Mouse (Mus musculus) layer of hippocampus, adult 18-20 months (tissue): ENCODE data around the gene Fcer1a. TPM values are rescaled to one million over a fixed set of nuclear protein-coding genes. Genes with fewer than 3 reads are reported as not detected.
"Not testable (repeated sequence)": the region's sequence is repeated elsewhere in the genome, so short reads cannot be mapped to it uniquely, and the experiment has no call there.

Experiments
- DNase-seq, 2 experiments: peaks; one replicate each; pipeline ENCODE4 v3.0.0; 2022; ENCODE audit warnings: low spot score in 2 of 2
- long read RNA-seq: library from polyadenylated mRNA; stranded (forward); transcript quantifications from one replicate; pipeline ENCODE4 v2.0.0, GENCODE M21; 2021
- total RNA-seq, 2 experiments: library from RNA; stranded (reverse); gene quantifications; 2 replicates each; pipeline ENCODE4 v1.2.3; 2021

Gene Fcer1a
- total RNA-seq: not detected
- long read RNA-seq: 0 reads

DNA sequence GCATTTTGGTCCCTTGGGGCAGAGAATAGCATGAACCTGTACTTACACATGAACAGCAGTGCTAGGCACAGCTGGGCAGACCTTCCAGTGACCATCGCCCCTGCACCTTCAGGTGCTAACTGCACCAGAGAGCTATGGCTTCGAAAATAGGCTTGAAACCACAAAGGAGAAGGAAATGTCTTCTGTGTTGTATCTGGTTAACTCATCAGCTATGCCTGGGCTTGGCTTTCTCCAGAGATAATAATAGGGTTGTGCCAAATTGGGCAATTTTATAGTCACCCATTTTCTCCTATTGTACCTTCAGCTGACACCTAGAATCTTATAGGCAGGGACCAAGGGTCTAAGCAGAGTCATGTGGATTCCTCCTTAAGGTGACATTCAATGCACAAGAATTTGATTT is at the start of gene Fcer1a:
TSS of gene Fcer1a (minus strand) at position 134 of the 400 bp plus-strand sequence.
- DNase-seq: no peak

GRCm38 (mm10) chr1:173265701-173266100 is 38.7 kb upstream of the Fcer1a start, which contains the start of gene Olfr418:
Olfr418 (plus strand) TSS chr1:173266001.
- no peak for DNase-seq

GRCm38 (mm10) chr1:173249888-173250287 is 22.9 kb upstream of the Fcer1a start:
- no peak for DNase-seq

DNA sequence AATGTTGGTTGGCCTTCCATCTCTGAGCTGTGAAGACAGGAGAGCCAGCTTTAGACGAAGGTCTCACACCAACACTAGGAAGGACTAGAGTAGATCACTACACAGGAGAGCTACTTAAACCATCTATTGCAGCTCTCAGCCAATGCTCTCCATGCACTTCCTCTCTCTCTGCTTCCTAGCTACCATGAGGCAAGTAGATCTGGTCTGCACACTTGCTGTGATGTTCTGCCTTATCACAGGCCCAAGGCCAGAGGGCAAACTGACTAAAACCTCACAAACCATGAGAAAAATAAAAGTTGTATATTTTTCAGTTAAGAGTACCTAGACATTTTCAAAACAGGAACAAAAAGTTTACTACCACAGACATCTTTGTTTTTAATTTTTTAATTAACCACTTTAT is 10.0 kb upstream of the Fcer1a start:
- not testable (repeated sequence) for DNase-seq

DNA sequence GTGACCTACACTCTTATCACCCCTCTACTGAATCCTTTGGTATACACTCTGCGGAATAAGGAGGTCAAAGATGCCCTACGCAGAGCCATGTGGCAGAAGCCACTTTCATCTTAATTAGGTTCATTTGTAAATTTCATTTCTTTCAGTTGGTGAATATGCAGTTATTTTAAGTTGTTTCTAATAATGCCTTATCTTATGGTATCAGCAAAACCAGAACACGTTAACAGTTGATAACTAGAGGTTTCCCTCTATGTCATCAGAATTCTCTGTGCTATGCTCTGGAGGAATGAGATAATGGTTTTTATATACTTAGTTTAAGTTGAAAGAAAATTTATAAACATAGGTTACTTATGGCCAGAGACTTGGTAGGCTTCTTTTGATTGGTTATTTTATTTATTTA is 10.5 kb downstream of the Fcer1a start:
- no peak for DNase-seq

DNA sequence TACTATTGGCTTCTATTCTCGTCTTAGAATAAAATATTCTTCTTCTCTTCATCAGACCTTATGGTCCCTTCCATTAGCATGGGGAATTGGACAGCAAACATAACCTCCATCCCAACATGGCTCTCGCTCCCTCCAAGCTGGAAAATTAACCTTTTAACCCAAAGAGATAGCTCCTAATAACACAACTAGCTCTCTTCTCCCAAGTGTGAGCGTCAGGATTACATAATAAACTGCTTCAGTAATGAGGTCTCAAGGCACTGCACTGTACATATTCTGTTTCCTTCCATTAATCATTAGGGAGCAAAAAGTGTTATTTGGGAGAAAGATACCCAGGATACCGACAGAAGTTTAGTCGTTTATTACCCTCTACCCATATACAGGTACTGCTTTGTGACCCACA is 14.9 kb downstream of the Fcer1a start, which contains the start of gene Olfr1404:
TSS of gene Olfr1404 (plus strand) at position 301 of the 400 bp plus-strand sequence.
- no peak for DNase-seq

GRCm38 (mm10) chr1:173197508-173197907 is 29.5 kb downstream of the Fcer1a start, which contains the start of gene Olfr218:
Olfr218 (plus strand) TSS chr1:173197808.
- no peak for DNase-seq

DNA sequence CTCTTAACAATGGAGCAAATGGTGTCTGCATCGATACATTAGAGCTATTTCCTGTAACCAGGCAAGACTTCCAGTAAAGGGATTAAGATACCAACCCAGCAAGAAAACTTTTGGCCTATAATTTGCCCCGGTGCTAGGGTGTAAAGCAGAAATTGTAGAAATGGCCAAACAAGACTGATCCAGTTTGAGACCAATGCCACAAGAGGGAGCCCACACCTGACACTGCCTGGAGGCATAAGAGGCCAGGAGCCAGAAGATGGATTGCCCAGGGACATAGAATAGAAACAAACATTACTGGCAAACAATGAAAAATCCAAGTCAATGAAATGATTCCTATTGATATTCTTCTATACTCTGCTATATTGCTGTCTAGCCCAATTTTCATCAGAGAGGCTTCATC is 30.7 kb downstream of the Fcer1a start:
- DNase-seq: no peak

GRCm38 (mm10) chr1:173192059-173192458 is 35.0 kb downstream of the Fcer1a start:
- DNase-seq: no peak

DNA sequence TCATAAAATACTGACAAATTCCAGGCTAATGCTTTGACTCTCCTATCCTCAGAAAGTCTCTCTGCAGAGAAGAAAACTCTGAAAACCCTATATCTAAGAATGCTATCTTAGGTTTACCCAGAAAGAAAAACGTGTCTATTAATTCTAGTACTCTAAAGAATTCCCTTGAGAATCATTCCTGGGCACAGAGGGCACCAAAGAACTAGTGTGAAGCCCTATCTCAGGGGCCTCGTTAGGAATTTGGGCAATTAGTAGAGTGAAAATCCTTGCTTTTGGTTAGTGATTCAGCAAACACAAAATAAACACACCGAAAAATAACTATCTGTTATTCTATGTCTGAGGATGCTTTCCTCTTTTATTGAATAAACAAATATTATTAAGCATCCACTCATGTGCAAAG is 36.5 kb downstream of the Fcer1a start, which contains the start of gene Olfr1406:
TSS of gene Olfr1406 (minus strand) at position 101 of the 400 bp plus-strand sequence.
- no peak for DNase-seq

- DNase-seq: no peak
Measured at GRCm38 (mm10) chr1:173174154-173174842, 52.7 kb downstream of the Fcer1a start.

Other genes starting within 250 kb of the Fcer1a start
- gene Olfr1408, start 89.8 kb downstream of the Fcer1a start, total RNA-seq: not detected
- gene Olfr1406, start 36.6 kb downstream of the Fcer1a start, total RNA-seq: not detected
- not detected for gene Olfr218, start 29.4 kb downstream of the Fcer1a start, total RNA-seq
- gene Olfr1404, start 14.8 kb downstream of the Fcer1a start, total RNA-seq: not detected
- not detected for gene Olfr418, start 38.8 kb upstream of the Fcer1a start, total RNA-seq
- not detected for gene Mptx2, start 50.6 kb upstream of the Fcer1a start, total RNA-seq
- gene Ackr1, start 106.5 kb upstream of the Fcer1a start, total RNA-seq: 10 to 100 TPM; 55.2 to 58.1 TPM
- 1 to 10 TPM; 3.1 to 3.3 TPM for gene Aim2, start 123.7 kb upstream of the Fcer1a start, total RNA-seq
- 100 to 1,000 TPM; 357 to 369 TPM for gene Cadm3, start 140.5 kb upstream of the Fcer1a start, total RNA-seq